Mouse (Mus musculus) olfactory bulb, adult 2 months (tissue): ENCODE measurements around the gene Foxk1. TPM values are rescaled to one million over a fixed set of nuclear protein-coding genes. Genes with fewer than 3 reads are reported as not detected.

Source experiments
- H3K27ac ChIP-seq: fragments of 200-500 bp; 2 replicates; pipeline ENCODE4 v1.5.1; 2012; ENCODE audit warnings: low read depth, low read length; ENCODE audit not compliant: insufficient read depth
- H3K4me1 ChIP-seq: fragments of 200-500 bp; 2 replicates; pipeline ENCODE4 v1.6.1; 2012; ENCODE audit warnings: low read length; ENCODE audit not compliant: control insufficient read depth, insufficient read depth
- H3K4me3 ChIP-seq: fragments of 200-500 bp; 2 replicates; pipeline ENCODE4 v1.5.1; 2012; ENCODE audit warnings: mild to moderate bottlenecking, low read depth, low read length, moderate library complexity; ENCODE audit not compliant: insufficient read depth
- CTCF ChIP-seq: fragments of 200-500 bp; IDR thresholded peaks from 2 replicates; pipeline ENCODE4 v1.5.1; 2012; ENCODE audit warnings: low read depth, mild to moderate bottlenecking, low read length, moderate library complexity; ENCODE audit not compliant: insufficient read depth
- POLR2A ChIP-seq: fragments of 200-500 bp; IDR thresholded peaks from 2 replicates; pipeline ENCODE4 v1.6.1; 2012; ENCODE audit warnings: mild to moderate bottlenecking, low read depth, low read length, moderate library complexity; ENCODE audit not compliant: insufficient read depth
- WGBS: fragments of 180-500 bp; shearing (Covaris S2); methylation state at CpG from one replicate; pipeline ENCODE4 v1.1.7; 2018; 5-methylcytosine and 5-hydroxymethylcytosine counted together
- polyA plus RNA-seq: library from polyadenylated mRNA; stranded (reverse); fragments of >200 nt; gene quantifications from 2 replicates; pipeline ENCODE4 v1.2.4, GENCODE M21; 2012; ENCODE audit warnings: low replicate concordance; ENCODE audit not compliant: missing spikeins, insufficient read depth, insufficient read length

The Foxk1 gene
- not detected in 2 replicates for polyA plus RNA-seq

- Histone ChIP-seq H3K4me3 (peak within 1 kb of the TSS; percentile 75), H3K27ac (peak within 1 kb of the TSS; percentile 2; the same call in 1 of the 2 replicates), H3K4me1 (peaks cover 34% of the 10 kb centered on the region)
- TF ChIP-seq POLR2A: no peak
- no peak for TF ChIP-seq CTCF
- WGBS: 5% methylated on average over 60 of the region's 60 CpGs
These were observed at the start of gene Foxk1 for GRCm38 (mm10) chr5:142400981-142401640. Gene Foxk1, plus strand, starts transcription at chr5:142401497.

DNA sequence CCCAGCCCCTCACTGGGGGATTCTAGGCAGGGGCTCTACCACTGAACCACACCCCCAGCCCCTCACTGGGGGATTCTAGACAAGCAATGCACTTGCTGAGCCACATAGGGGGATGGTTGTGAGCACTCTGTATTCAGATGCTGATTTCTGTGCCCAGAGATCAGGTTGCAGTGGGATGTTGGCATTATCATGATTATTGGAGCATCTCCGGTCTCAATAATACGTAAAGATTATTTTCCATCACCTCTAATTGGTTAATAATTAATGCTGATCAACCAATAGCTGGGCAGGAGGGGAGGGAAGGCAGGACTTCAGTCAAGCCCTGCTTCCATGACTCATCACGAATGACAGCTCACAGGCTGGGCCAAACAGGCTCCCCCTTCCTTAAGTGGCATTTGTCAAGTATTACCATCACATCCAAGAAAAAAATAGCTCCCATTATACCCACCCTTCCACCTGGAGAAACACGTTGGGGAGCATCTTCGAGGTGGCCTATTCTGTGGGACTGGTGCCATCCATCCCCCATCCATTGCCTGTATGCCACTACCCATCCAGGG, 48.9 kb upstream of the Foxk1 start:
- WGBS: 92% methylated on average over 5 of the region's 5 CpGs
- H3K4me3 ChIP-seq: no peak overlapping the region
- H3K4me1 ChIP-seq: no peaks in the 10 kb centered on the region
- H3K27ac ChIP-seq: no peak overlapping the region
- TF ChIP-seq POLR2A (no peak), CTCF (no peak)

- H3K27ac ChIP-seq: no peak overlapping the region
- no peak overlapping the region for H3K4me3 ChIP-seq
- 67% methylated on average over 3 of the region's 3 CpGs for WGBS
- TF ChIP-seq CTCF: no peak
- TF ChIP-seq POLR2A: no peak
- no peaks in the 10 kb centered on the region for H3K4me1 ChIP-seq
These were observed 46.2 kb upstream of the Foxk1 start for GRCm38 (mm10) chr5:142355144-142355543.

DNA sequence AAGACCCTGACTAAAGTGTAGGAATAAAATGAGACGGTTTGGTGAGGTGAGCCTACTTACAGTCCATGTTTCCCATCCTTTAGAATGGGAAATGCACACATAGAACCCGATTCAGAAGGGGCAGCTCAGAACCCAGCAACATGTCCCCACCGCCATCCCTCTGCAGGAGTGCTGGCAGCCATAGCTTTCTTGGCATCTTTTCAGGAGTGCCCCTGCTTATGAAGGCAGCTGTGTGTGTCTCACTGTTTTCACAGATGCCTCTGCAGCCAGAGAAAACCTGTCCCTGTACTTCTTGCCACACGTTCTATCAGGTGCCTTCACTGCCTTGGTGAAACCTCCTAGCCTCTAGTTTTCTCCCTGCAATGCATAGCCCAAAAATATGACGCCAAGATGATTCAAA, 40.1 kb upstream of the Foxk1 start:
- no peak overlapping the region for H3K27ac ChIP-seq
- H3K4me3 ChIP-seq: no peak overlapping the region
- TF ChIP-seq CTCF (no peak), POLR2A (no peak)
- 60% methylated on average over 5 of the region's 5 CpGs for WGBS
- no peaks in the 10 kb centered on the region for H3K4me1 ChIP-seq

GRCm38 (mm10) chr5:142362894-142363293, 38.4 kb upstream of the Foxk1 start:
- WGBS: 39% methylated on average over 3 of the region's 3 CpGs
- no peak overlapping the region for H3K27ac ChIP-seq
- H3K4me3 ChIP-seq: no peak overlapping the region
- H3K4me1 ChIP-seq: peaks cover 3% of the 10 kb centered on the region; the same call in 1 of the 2 replicates
- TF ChIP-seq POLR2A: no peak
- TF ChIP-seq CTCF: no peak

DNA sequence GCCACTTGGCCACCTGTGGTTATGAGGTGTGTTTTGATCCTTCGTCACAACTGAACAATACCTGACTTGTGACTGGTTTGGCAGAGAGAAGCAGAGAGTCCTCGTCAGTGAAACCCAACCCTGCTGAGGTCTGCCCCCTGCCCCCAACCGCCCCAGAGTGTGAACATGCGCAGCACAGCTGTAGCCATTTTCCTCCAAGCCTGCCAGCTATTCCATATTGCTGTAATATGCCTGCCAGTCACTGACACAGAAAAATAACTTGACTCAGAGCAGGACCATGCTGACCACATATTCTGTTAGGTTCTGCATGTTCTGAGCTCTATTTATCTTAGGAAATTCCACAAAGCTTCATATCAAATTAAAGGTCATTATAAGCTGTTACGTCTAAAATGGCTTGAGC, 37.2 kb upstream of the Foxk1 start:
- no peak overlapping the region for H3K4me3 ChIP-seq
- 63% methylated on average over 5 of the region's 5 CpGs for WGBS
- H3K4me1 ChIP-seq: peaks cover 3% of the 10 kb centered on the region; the same call in 1 of the 2 replicates
- H3K27ac ChIP-seq: no peak overlapping the region
- TF ChIP-seq CTCF: no peak
- no peak for TF ChIP-seq POLR2A

GRCm38 (mm10) chr5:142367085-142368081, 33.9 kb upstream of the Foxk1 start:
- peak overlapping the region; percentile 74 for H3K4me3 ChIP-seq
- peak; percentile 96 for TF ChIP-seq CTCF
- TF ChIP-seq POLR2A: peak; percentile 84
- H3K27ac ChIP-seq: peak overlapping the region; percentile 84
- H3K4me1 ChIP-seq: peaks cover 9% of the 10 kb centered on the region; the same call in 1 of the 2 replicates
- WGBS: under 1% methylated on average over 81 of the region's 83 CpGs

- WGBS: 38% methylated on average over 5 of the region's 5 CpGs
- no peak for TF ChIP-seq CTCF
- TF ChIP-seq POLR2A: no peak
- no peak overlapping the region for H3K27ac ChIP-seq
These were observed 33.2 kb upstream of the Foxk1 start for GRCm38 (mm10) chr5:142368122-142368521.

More at GRCm38 (mm10) chr5:142368122-142368521, 33.2 kb upstream of the Foxk1 start:
- Histone ChIP-seq H3K4me3 (no peak overlapping the region), H3K4me1 (peaks cover 9% of the 10 kb centered on the region; the same call in 1 of the 2 replicates)
